Mouse (Mus musculus): ENCODE data around the gene Ndufb7.

DNA sequence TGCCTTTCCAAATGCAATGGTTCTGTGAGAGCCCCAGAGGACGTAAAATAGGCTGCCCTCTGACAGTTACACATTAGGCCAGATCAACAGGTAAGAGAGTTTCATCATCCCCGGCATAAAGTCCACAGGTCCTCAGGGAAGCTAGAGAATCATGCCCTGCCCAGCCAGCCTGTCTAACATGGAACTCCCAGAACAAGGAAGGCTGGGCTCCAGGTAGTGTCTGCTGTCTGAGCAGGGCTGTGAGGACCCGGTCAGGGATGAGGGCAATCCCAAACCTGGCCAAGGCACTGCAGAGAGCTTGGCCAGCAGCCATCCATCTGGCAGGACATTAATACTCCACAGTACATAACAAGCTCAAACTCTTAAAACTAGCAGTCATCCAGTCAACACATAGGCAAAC is 18.9 kb downstream of the Ndufb7 start:
- no peak for TF ChIP-seq GATA1 (IDR thresholded peaks at IDR 0.05; ENCODE audit: low read length)
- TF ChIP-seq TAL1 (IDR thresholded peaks at IDR 0.05; ENCODE audit: low read length), result no peak
